Mouse (Mus musculus) bone marrow macrophage, adult 2 months (primary cell): Measurements from ENCODE around the gene Alyref. TPM values are rescaled to one million over a fixed set of nuclear protein-coding genes. Genes with fewer than 3 reads are reported as not detected.
"Not testable (repeated sequence)": the region's sequence is repeated elsewhere in the genome, so short reads cannot be mapped to it uniquely, and the experiment has no call there.

Experiments
- H3K27ac ChIP-seq: 2 replicates; pipeline ENCODE4 v1.5.1; 2012; ENCODE audit warnings: low read depth, low read length; ENCODE audit not compliant: insufficient read depth
- H3K4me1 ChIP-seq: 2 replicates; pipeline ENCODE4 v1.6.1; 2012; ENCODE audit warnings: low read length; ENCODE audit not compliant: control insufficient read depth, insufficient read depth
- H3K4me3 ChIP-seq: 2 replicates; pipeline ENCODE4 v1.5.1; 2012; ENCODE audit warnings: mild to moderate bottlenecking, low read length, moderate library complexity; ENCODE audit not compliant: insufficient read depth
- CTCF ChIP-seq: IDR thresholded peaks from 2 replicates; pipeline ENCODE4 v1.5.1; 2012; ENCODE audit warnings: low read depth, mild to moderate bottlenecking, low read length, moderate library complexity
- POLR2A ChIP-seq: IDR thresholded peaks from 2 replicates; pipeline ENCODE4 v1.6.1; 2012; ENCODE audit warnings: mild to moderate bottlenecking, low read depth, low read length, borderline replicate concordance
- polyA plus RNA-seq: library from polyadenylated mRNA; stranded (reverse); fragments of >200 nt; gene quantifications from 2 replicates; pipeline ENCODE4 v1.2.4, GENCODE M21; 2012; ENCODE audit not compliant: missing spikeins, insufficient read depth, insufficient read length

Alyref gene
- polyA plus RNA-seq, 1 experiment = 97.5 TPM

GRCm38 (mm10) chr11:120560952-120561728 is 37.0 kb downstream of the Alyref start:
- H3K27ac ChIP-seq = no peak overlapping the region

GRCm38 (mm10) chr11:120558843-120559242 is 39.3 kb downstream of the Alyref start:
- H3K4me3 ChIP-seq, H3K27ac ChIP-seq: not testable (repeated sequence)
- H3K4me1 ChIP-seq = peaks cover 18% of the 10 kb centered on the region

More at GRCm38 (mm10) chr11:120560952-120561728, 37.0 kb downstream of the Alyref start:
- no peak overlapping the region for H3K4me3 ChIP-seq
- TF ChIP-seq CTCF (no peak), POLR2A (no peak)
- no peaks in the 10 kb centered on the region for H3K4me1 ChIP-seq

GRCm38 (mm10) chr11:120555260-120555659 is 42.9 kb downstream of the Alyref start:
- Histone ChIP-seq H3K4me1 (peaks cover 22% of the 10 kb centered on the region), H3K4me3 (peak overlapping the region; percentile 4; the same call in 1 of the 2 replicates), H3K27ac (peak overlapping the region; percentile 90)
- no peak for TF ChIP-seq CTCF
- no peak for TF ChIP-seq POLR2A

- H3K4me1 ChIP-seq = peaks cover 25% of the 10 kb centered on the region
- no peak overlapping the region for H3K4me3 ChIP-seq
- peak overlapping the region; percentile 90 for H3K27ac ChIP-seq
- no peak for TF ChIP-seq CTCF
- TF ChIP-seq POLR2A = no peak
Measured at GRCm38 (mm10) chr11:120554834-120555233, 43.3 kb downstream of the Alyref start.

- no peak overlapping the region for H3K4me3 ChIP-seq
- H3K27ac ChIP-seq = no peak overlapping the region
- peaks cover 32% of the 10 kb centered on the region for H3K4me1 ChIP-seq
- TF ChIP-seq POLR2A (no peak), CTCF (no peak)
Measured at GRCm38 (mm10) chr11:120552736-120553135, 45.4 kb downstream of the Alyref start.

GRCm38 (mm10) chr11:120550810-120551440 is 47.2 kb downstream of the Alyref start, which contains the start of gene Ppp1r27:
TSS of gene Ppp1r27 (minus strand) at chr11:120551132.
- TF ChIP-seq POLR2A = no peak
- TF ChIP-seq CTCF = no peak
- Histone ChIP-seq H3K4me1 (peaks cover 38% of the 10 kb centered on the region), H3K4me3 (peak within 1 kb of the TSS; percentile 76), H3K27ac (peak within 1 kb of the TSS; percentile 61)

GRCm38 (mm10) chr11:120549986-120550809 is 48.0 kb downstream of the Alyref start:
- no peak for TF ChIP-seq POLR2A
- peak overlapping the region; percentile 61 for H3K27ac ChIP-seq
- peak overlapping the region; percentile 76 for H3K4me3 ChIP-seq
- H3K4me1 ChIP-seq = peaks cover 31% of the 10 kb centered on the region

GRCm38 (mm10) chr11:120549168-120549945 is 48.8 kb downstream of the Alyref start, which contains the start of gene Mcrip1:
TSS of gene Mcrip1 (minus strand) at chr11:120549727.
- Histone ChIP-seq H3K4me3 (peak within 1 kb of the TSS; percentile 76), H3K27ac (peak within 1 kb of the TSS; percentile 80), H3K4me1 (peaks cover 25% of the 10 kb centered on the region)
- no peak for TF ChIP-seq CTCF
- no peak for TF ChIP-seq POLR2A

GRCm38 (mm10) chr11:120548786-120549167 is 49.4 kb downstream of the Alyref start:
- peak overlapping the region; percentile 75 for H3K4me3 ChIP-seq
- H3K27ac ChIP-seq = peak overlapping the region; percentile 80
- no peak for TF ChIP-seq POLR2A
- no peak for TF ChIP-seq CTCF
- H3K4me1 ChIP-seq = peaks cover 20% of the 10 kb centered on the region
